Mouse (Mus musculus) CH12.LX (cell line): ENCODE data around the gene Gne. TPM values are rescaled to one million over a fixed set of nuclear protein-coding genes. Genes with fewer than 3 reads are reported as not detected.

Experiments used
- DNase-seq: peaks from one replicate; pipeline ENCODE4 v3.0.0-alpha.2; 2013; ENCODE audit errors: extremely low read depth
- H3K27ac ChIP-seq: 2 replicates; pipeline ENCODE4 v1.5.1; 2012; ENCODE audit warnings: low read depth, mild to moderate bottlenecking, control low read depth, moderate library complexity; ENCODE audit not compliant: insufficient read depth
- H3K27me3 ChIP-seq: replicated peaks from 2 replicates; pipeline ENCODE3; 2012; ENCODE audit warnings: inconsistent platforms
- H3K36me3 ChIP-seq, 2 experiments: replicated peaks in 1 of 2; 2 replicates each; pipeline versions ENCODE3 to v1.6.1; 2012; ENCODE audit warnings: inconsistent platforms in 1 of 2, low read length in 1 of 2, mild to moderate bottlenecking in 1 of 2, mixed read lengths in 1 of 2, moderate library complexity in 1 of 2; ENCODE audit not compliant: control insufficient read depth in 1 of 2, insufficient read depth in 1 of 2
- H3K4me1 ChIP-seq, 2 experiments: 2 replicates each; pipeline ENCODE4 v1.6.1; 2012; ENCODE audit warnings: inconsistent platforms in 1 of 2, moderate library complexity in 1 of 2; ENCODE audit not compliant: insufficient read depth in 2 of 2, control insufficient read depth in 1 of 2
- H3K4me2 ChIP-seq: 2 replicates; pipeline ENCODE4 v1.6.1; 2012; ENCODE audit warnings: low read depth, mild to moderate bottlenecking, control low read depth; ENCODE audit not compliant: poor library complexity, insufficient read depth, severe bottlenecking
- H3K4me3 ChIP-seq, 3 experiments: fragments of 150-350 bp in 1 of 3; sonication (generic) in 1 of 3; replicated peaks in 1 of 3; 2 replicates each; pipeline versions ENCODE3 to v1.5.1; 2011 to 2012; ENCODE audit warnings: low read depth in 2 of 3, low read length in 2 of 3, mild to moderate bottlenecking in 2 of 3, moderate library complexity in 2 of 3, control low read depth in 1 of 3, improper control_type of control experiment in 1 of 3, inconsistent platforms in 1 of 3, mixed read lengths in 1 of 3; ENCODE audit not compliant: poor library complexity in 1 of 3
- H3K79me2 ChIP-seq: replicated peaks from 2 replicates; pipeline ENCODE4 v1.6.1; 2012; ENCODE audit warnings: mild to moderate bottlenecking, moderate library complexity; ENCODE audit not compliant: control insufficient read depth, poor library complexity, insufficient read depth, severe bottlenecking; ENCODE audit errors: extremely low read depth
- H3K9ac ChIP-seq: 2 replicates; pipeline ENCODE4 v1.6.1; 2012; ENCODE audit warnings: low read depth, mild to moderate bottlenecking, control low read depth, moderate library complexity; ENCODE audit not compliant: insufficient read depth
- H3K9me3 ChIP-seq: replicated peaks from 2 replicates; pipeline ENCODE3; 2012; ENCODE audit warnings: low read length, inconsistent platforms, mixed read lengths
- CTCF ChIP-seq, 2 experiments: IDR thresholded peaks in 1 of 2; conservative IDR thresholded peaks in 1 of 2; 2 replicates each; pipeline ENCODE4 v1.5.1; 2011 to 2012; ENCODE audit warnings: low read depth in 2 of 2, low read length in 2 of 2, improper control_type of control experiment in 1 of 2, inconsistent platforms in 1 of 2, mild to moderate bottlenecking in 1 of 2, moderate library complexity in 1 of 2
- E2F4 ChIP-seq: IDR thresholded peaks from 2 replicates; pipeline ENCODE4 v1.6.1; 2011; ENCODE audit warnings: low read depth, low read length, improper control_type of control experiment; ENCODE audit not compliant: insufficient replicate concordance
- EP300 ChIP-seq: IDR thresholded peaks from 2 replicates; pipeline ENCODE4 v1.6.1; 2011; ENCODE audit warnings: low read length, improper control_type of control experiment
- JUN ChIP-seq: IDR thresholded peaks from 2 replicates; pipeline ENCODE4 v1.6.1; 2011; ENCODE audit warnings: low read depth, mild to moderate bottlenecking, low read length, improper control_type of control experiment, moderate library complexity; ENCODE audit not compliant: insufficient read depth
- MXI1 ChIP-seq: IDR thresholded peaks from 2 replicates; pipeline ENCODE4 v1.6.1; 2011; ENCODE audit warnings: mild to moderate bottlenecking, low read depth, low read length, improper control_type of control experiment
- MYC ChIP-seq: IDR thresholded peaks from 2 replicates; pipeline ENCODE4 v1.6.1; 2011; ENCODE audit warnings: low read depth, mild to moderate bottlenecking, improper control_type of control experiment, low read length
- RAD21 ChIP-seq: IDR thresholded peaks from 2 replicates; pipeline ENCODE4 v1.6.1; 2011; ENCODE audit warnings: low read depth, mild to moderate bottlenecking, low read length, improper control_type of control experiment, moderate library complexity
- SIN3A ChIP-seq: IDR thresholded peaks from 2 replicates; pipeline ENCODE4 v1.6.1; 2012; ENCODE audit warnings: low read length, improper control_type of control experiment, inconsistent platforms
- SMC3 ChIP-seq: IDR thresholded peaks from 2 replicates; pipeline ENCODE4 v1.6.1; 2011; ENCODE audit warnings: low read depth, low read length, improper control_type of control experiment
- TCF12 ChIP-seq: IDR thresholded peaks from 2 replicates; pipeline ENCODE4 v1.6.1; 2014; ENCODE audit warnings: low read depth, mild to moderate bottlenecking, inconsistent platforms, low read length, improper control_type of control experiment
- ZC3H11A ChIP-seq: IDR thresholded peaks from 2 replicates; pipeline ENCODE4 v1.6.1; 2012; ENCODE audit warnings: low read depth, mild to moderate bottlenecking, inconsistent platforms, low read length, improper control_type of control experiment
- ZKSCAN1 ChIP-seq: IDR thresholded peaks from 2 replicates; pipeline ENCODE4 v1.6.1; 2012; ENCODE audit warnings: low read depth, inconsistent platforms, low read length, improper control_type of control experiment, borderline replicate concordance
- ZMIZ1 ChIP-seq: IDR thresholded peaks from 2 replicates; pipeline ENCODE4 v1.6.1; 2012; ENCODE audit warnings: low read depth, mild to moderate bottlenecking, inconsistent platforms, low read length, improper control_type of control experiment
- ZNF384 ChIP-seq: IDR thresholded peaks from 2 replicates; pipeline ENCODE4 v1.6.1; 2012; ENCODE audit warnings: low read depth, low read length, improper control_type of control experiment, inconsistent platforms
- dilution Hi-C: fragments of 300-500 bp; cut with MboI; formaldehyde crosslinking; loops from 2 replicates; pipeline ENCODE4 v1.14.3; 2020; ENCODE audit warnings: low sequenced_read_pairs; ENCODE audit not compliant: extremely low pct_unique_long_range_greater_than_20kb, extremely low pct_ligation_motif_present
- in situ Hi-C: fragments of 300-500 bp; cut with MboI; formaldehyde crosslinking; loops from 3 replicates; pipeline ENCODE4 v1.14.3; 2019; ENCODE audit warnings: low sequenced_read_pairs, low pct_ligation_motif_present, low pct_unique_long_range_greater_than_20kb, mixed read lengths
- polyA plus RNA-seq: library from polyadenylated mRNA; unstranded; fragments of >175 nt; gene quantifications from 2 replicates; pipeline ENCODE4 v1.2.1, GENCODE M21; 2012; ENCODE audit warnings: low read depth; ENCODE audit not compliant: insufficient read length
- total RNA-seq, 2 experiments: library from RNA; depleted of rRNA; stranded (reverse); fragments of 300-350 nt in 1 of 2; fragments of >200 nt in 1 of 2; gene quantifications; 2 replicates each; pipeline ENCODE4 v1.2.3; 2012 to 2014

Gne gene
- total and polyA plus RNA-seq, 3 experiments: 34.4 to 37.1 (median 35.3) TPM

- TF ChIP-seq SIN3A: no peak
- TF ChIP-seq E2F4: no peak
- TF ChIP-seq TCF12: no peak
- TF ChIP-seq ZC3H11A: no peak
- no peak for TF ChIP-seq MYC
- no peak for TF ChIP-seq ZKSCAN1
- no peak for TF ChIP-seq EP300
- in situ Hi-C loops: no loop called here
These were observed 54.3 kb downstream of the Gne start for GRCm38 (mm10) chr4:44029661-44030066.

GRCm38 (mm10) chr4:44028303-44029135, 55.5 kb downstream of the Gne start:
- H3K4me1 ChIP-seq: peaks cover 0 to 14% of the 10 kb centered on the region in 2 experiments; a peak in 2 of 4 replicates
- dilution Hi-C loops: no loop called here
- H3K27me3 ChIP-seq: no peaks in the 10 kb centered on the region
- H3K4me2 ChIP-seq: no peak overlapping the region
- DNase-seq: no peak
- no peak overlapping the region for H3K9ac ChIP-seq
- no peak overlapping the region for H3K27ac ChIP-seq
- peaks cover 18% of the 10 kb centered on the region for H3K79me2 ChIP-seq
- H3K4me3 ChIP-seq: no peak overlapping the region
- in situ Hi-C loops: no loop called here
- no peaks in the 10 kb centered on the region for H3K9me3 ChIP-seq
- no peak for TF ChIP-seq ZMIZ1
- no peak for TF ChIP-seq MYC
- TF ChIP-seq JUN: no peak
- TF ChIP-seq SMC3: no peak
- no peak for TF ChIP-seq RAD21
- no peak for TF ChIP-seq CTCF (conservative IDR thresholded peaks at IDR 0.05 in 1 of 2, IDR thresholded peaks at IDR 0.05 in 1 of 2; ENCODE audit: low read depth in 2 of 2, low read length in 2 of 2)
- no peak for TF ChIP-seq MXI1
- TF ChIP-seq ZNF384: no peak
- peaks cover 93 to 100% of the 10 kb centered on the region in 2 experiments for H3K36me3 ChIP-seq

More at GRCm38 (mm10) chr4:44029661-44030066, 54.3 kb downstream of the Gne start:
- Histone ChIP-seq H3K4me1 (peaks cover 0 to 13% of the 10 kb centered on the region in 2 experiments; a peak in 2 of 4 replicates), H3K9me3 (no peaks in the 10 kb centered on the region), H3K36me3 (peaks cover 87 to 96% of the 10 kb centered on the region in 2 experiments), H3K79me2 (peaks cover 9% of the 10 kb centered on the region), H3K27me3 (no peaks in the 10 kb centered on the region), H3K4me2 (no peak overlapping the region), H3K9ac (no peak overlapping the region), H3K27ac (no peak overlapping the region), H3K4me3 (no peak overlapping the region)
- dilution Hi-C loops: no loop called here
- DNase-seq: no peak
